Mouse (Mus musculus) E14TG2a.4 (cell line): ENCODE measurements around the gene Yy2.

Experiments used
- CTCF ChIP-seq: conservative IDR thresholded peaks from 2 replicates; pipeline ENCODE4 v1.5.1; 2014; ENCODE audit warnings: low read length
- NANOG ChIP-seq: IDR thresholded peaks from 2 replicates; pipeline ENCODE4 v1.6.1; 2014; ENCODE audit warnings: borderline replicate concordance, low read length, mixed read lengths

GRCm38 (mm10) chrX:157595927-157596326 is 27.1 kb upstream of the Yy2 start:
- TF ChIP-seq NANOG (no peak), CTCF (no peak)
